Mouse (Mus musculus): ENCODE measurements around the gene AI597479. TPM values are rescaled to one million over a fixed set of nuclear protein-coding genes. Genes with fewer than 3 reads are reported as not detected.

The AI597479 gene
- polyA plus RNA-seq, 1 experiment: 32.3 TPM

DNA sequence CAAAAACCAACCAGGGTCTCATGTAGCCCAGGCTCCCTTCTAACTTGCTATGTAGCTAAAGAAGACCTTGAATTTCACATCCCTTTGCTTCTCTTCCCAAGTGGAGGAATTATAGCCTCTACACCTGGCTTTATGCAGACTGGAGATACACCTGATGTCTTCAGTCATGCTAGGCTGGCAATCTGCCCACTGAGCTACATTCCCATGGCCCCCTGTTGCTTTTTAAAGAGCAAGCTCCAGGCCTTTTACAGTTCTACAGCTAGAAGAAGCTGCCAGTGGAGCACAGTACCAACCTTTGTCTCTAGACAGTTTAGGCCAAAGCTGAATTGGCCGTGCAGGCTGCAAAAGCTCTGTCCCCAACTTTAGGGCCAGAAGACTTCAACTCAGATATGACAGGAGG lies 8.1 kb upstream of the AI597479 start:
- DNase-seq (ENCODE audit: low read depth): no peak
- TF ChIP-seq POLR2A (IDR thresholded peaks at IDR 0.05; ENCODE audit: borderline replicate concordance, extremely low read depth, insufficient read depth, insufficient read length, poor library complexity, severe bottlenecking): no peak
- TF ChIP-seq CTCF (IDR thresholded peaks at IDR 0.05; ENCODE audit: borderline replicate concordance, extremely low read depth, insufficient read depth, insufficient read length): no peak

DNA sequence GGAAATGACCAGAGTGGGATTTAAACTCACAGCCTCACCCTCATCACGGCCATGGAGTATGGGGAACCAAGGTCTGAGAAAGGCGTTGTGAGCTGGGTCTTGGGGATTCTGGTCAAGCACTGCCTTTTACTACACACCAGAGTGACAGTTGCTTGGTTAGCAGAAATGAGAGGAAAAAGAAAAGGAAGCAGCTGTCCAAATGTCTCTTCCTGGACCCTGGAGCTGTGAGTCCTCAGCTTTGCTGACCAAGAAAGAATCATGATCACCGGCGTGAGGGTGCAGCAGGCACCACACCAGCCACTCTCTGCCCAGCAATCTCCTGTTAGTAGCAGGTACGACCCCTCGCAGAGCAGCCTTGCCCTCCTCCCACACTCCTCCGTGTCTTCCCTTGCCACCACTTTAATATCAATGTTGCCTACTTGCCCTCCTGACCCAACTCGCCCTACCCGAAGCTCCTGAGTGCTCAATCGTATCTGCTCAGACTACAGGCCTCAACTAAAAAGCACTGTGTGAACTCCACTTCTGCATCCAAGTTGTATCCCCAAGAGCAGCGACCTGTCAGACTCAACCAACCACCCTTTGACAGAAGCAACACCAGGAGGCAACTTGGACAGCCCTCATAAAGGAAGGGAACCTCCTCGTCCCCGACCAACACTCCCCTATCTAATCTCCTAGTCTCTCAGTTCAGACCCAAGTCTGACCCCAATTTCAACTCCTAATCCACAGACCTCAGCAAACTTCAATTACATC lies 7.0 kb upstream of the AI597479 start:
- peak; percentile 14 for DNase-seq (ENCODE audit: low read depth)
- TF ChIP-seq POLR2A (IDR thresholded peaks at IDR 0.05; ENCODE audit: borderline replicate concordance, extremely low read depth, insufficient read depth, insufficient read length, poor library complexity, severe bottlenecking) (no peak), CTCF (IDR thresholded peaks at IDR 0.05; ENCODE audit: borderline replicate concordance, extremely low read depth, insufficient read depth, insufficient read length) (no peak)

- TF ChIP-seq POLR2A (IDR thresholded peaks at IDR 0.05; ENCODE audit: borderline replicate concordance, extremely low read depth, insufficient read depth, insufficient read length, poor library complexity, severe bottlenecking) (peak; percentile 84), CTCF (IDR thresholded peaks at IDR 0.05; ENCODE audit: borderline replicate concordance, extremely low read depth, insufficient read depth, insufficient read length) (no peak)
- peak; percentile 74 for DNase-seq (ENCODE audit: low read depth)
Observed at GRCm38 (mm10) chr1:43092056-43093015, 6.2 kb upstream of the AI597479 start.

GRCm38 (mm10) chr1:43094206-43094605 lies 4.3 kb upstream of the AI597479 start:
- no peak for DNase-seq (ENCODE audit: low read depth)
- TF ChIP-seq POLR2A (IDR thresholded peaks at IDR 0.05; ENCODE audit: borderline replicate concordance, extremely low read depth, insufficient read depth, insufficient read length, poor library complexity, severe bottlenecking): no peak
- no peak for TF ChIP-seq CTCF (IDR thresholded peaks at IDR 0.05; ENCODE audit: borderline replicate concordance, extremely low read depth, insufficient read depth, insufficient read length)

DNA sequence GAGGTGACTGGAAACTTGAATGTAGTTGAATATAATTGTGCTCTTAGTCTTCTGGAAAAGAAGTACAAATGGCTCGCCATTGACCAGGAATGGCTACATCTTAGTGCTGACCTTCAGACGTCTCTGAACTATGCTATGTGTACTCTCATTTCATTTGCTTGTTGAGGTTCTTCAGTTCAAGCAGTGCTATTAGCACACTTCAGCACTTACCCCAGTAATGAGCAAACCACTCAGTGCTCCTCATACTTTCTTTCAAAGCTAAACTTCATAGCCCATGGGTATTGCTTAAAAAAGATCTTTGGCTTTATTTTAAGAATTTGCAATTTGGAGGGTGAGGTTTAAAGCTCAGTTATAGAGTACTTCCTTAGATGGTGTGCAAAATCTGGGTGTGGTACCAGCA lies 10.2 kb downstream of the AI597479 start:
- DNase-seq (ENCODE audit: low read depth): no peak
- TF ChIP-seq POLR2A (IDR thresholded peaks at IDR 0.05; ENCODE audit: borderline replicate concordance, extremely low read depth, insufficient read depth, insufficient read length, poor library complexity, severe bottlenecking) (no peak), CTCF (IDR thresholded peaks at IDR 0.05; ENCODE audit: borderline replicate concordance, extremely low read depth, insufficient read depth, insufficient read length) (no peak)

- peak; percentile 43 for DNase-seq (ENCODE audit: low read depth)
Observed at GRCm38 (mm10) chr1:43110556-43110955, 12.0 kb downstream of the AI597479 start.

DNA sequence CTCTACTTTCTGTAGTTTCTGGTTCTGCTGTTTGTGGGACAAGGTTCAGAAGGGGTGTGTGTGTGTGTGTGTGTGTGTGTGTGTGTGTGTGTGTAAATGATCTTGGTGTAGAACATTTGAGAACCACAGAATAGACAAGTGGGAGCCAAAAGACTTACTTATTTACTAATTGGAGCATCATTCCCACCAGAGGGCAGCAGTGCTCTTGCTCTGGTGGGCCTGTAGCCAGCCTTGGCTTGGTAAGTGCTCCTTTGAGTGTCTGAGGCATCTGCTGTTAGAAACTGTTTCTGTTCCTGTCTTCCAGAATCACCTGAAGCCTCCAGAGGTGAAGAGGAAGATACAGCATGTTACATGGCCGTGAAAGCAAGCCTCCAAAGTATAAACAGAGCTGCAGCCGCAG lies 14.4 kb downstream of the AI597479 start:
- peak; percentile 89 for DNase-seq (ENCODE audit: low read depth)
- TF ChIP-seq CTCF (IDR thresholded peaks at IDR 0.05; ENCODE audit: borderline replicate concordance, extremely low read depth, insufficient read depth, insufficient read length) (peak; percentile 70; the same call in 1 of the 2 replicates), POLR2A (IDR thresholded peaks at IDR 0.05; ENCODE audit: borderline replicate concordance, extremely low read depth, insufficient read depth, insufficient read length, poor library complexity, severe bottlenecking) (no peak)

More at GRCm38 (mm10) chr1:43110556-43110955, 12.0 kb downstream of the AI597479 start:
- TF ChIP-seq CTCF (IDR thresholded peaks at IDR 0.05; ENCODE audit: borderline replicate concordance, extremely low read depth, insufficient read depth, insufficient read length) (peak; percentile 69; the same call in 1 of the 2 replicates), POLR2A (IDR thresholded peaks at IDR 0.05; ENCODE audit: borderline replicate concordance, extremely low read depth, insufficient read depth, insufficient read length, poor library complexity, severe bottlenecking) (no peak)

DNA sequence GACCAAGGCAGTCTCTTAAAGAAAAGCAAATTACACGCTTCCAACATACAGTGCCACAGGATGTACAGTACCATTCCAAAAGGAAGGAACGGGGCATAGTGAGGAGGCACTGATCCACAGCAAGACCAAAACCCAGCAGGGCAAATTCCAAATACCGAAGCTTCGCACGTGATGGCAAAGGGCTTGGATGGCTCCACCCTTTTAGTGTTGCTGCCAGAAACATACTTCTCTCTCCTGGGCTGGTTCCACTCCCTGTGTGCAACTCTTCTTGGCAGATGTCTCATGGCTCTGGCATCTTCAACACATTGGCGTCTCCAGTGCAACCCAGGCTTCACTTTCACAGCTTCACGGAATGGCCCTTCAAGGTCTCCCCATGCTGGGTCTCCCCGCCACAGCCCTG lies 18.9 kb downstream of the AI597479 start:
- TF ChIP-seq CTCF (IDR thresholded peaks at IDR 0.05; ENCODE audit: borderline replicate concordance, extremely low read depth, insufficient read depth, insufficient read length) (no peak), POLR2A (IDR thresholded peaks at IDR 0.05; ENCODE audit: borderline replicate concordance, extremely low read depth, insufficient read depth, insufficient read length, poor library complexity, severe bottlenecking) (no peak)
- DNase-seq (ENCODE audit: low read depth): no peak

DNA sequence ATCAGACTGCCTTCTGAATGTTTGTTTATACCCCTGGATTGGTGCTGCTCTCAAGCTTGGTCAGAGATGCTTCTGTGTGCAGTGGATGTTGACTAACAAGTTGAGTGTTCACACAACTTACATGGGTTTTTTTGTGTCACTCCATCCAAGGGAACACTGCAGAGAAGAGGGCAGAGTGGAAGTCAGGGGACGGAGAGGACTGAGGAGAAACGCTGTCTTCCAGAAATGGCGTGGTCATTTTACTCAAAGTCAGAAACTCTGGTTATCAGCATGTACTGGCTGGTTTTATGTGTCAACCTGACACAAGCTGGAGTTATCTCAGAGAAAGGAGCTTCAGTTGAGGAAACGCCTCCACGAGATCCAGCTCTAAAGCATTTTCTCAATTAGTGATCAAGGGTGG lies 22.4 kb downstream of the AI597479 start:
- no peak for TF ChIP-seq CTCF (IDR thresholded peaks at IDR 0.05; ENCODE audit: borderline replicate concordance, extremely low read depth, insufficient read depth, insufficient read length)
- no peak for TF ChIP-seq POLR2A (IDR thresholded peaks at IDR 0.05; ENCODE audit: borderline replicate concordance, extremely low read depth, insufficient read depth, insufficient read length, poor library complexity, severe bottlenecking)
- DNase-seq (ENCODE audit: low read depth): no peak

DNA sequence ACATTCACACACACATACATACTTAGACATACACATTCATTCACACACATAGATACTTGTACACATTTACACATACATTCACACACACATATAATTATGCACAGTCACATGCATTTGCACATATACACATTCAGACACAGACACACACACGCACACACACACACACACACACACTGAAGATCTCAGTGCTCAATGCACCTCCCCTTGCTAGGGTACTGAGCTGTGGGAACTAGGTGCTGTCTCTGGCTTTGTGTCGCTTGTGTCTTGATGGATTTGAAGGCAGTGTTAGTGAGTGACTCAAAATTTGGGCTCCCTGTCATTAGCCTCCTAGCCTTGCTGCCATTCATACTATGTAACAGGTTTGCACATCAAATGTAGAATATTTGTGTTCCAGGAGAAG lies 24.1 kb downstream of the AI597479 start:
- DNase-seq (ENCODE audit: low read depth): no peak
- TF ChIP-seq POLR2A (IDR thresholded peaks at IDR 0.05; ENCODE audit: borderline replicate concordance, extremely low read depth, insufficient read depth, insufficient read length, poor library complexity, severe bottlenecking) (no peak), CTCF (IDR thresholded peaks at IDR 0.05; ENCODE audit: borderline replicate concordance, extremely low read depth, insufficient read depth, insufficient read length) (no peak)

DNA sequence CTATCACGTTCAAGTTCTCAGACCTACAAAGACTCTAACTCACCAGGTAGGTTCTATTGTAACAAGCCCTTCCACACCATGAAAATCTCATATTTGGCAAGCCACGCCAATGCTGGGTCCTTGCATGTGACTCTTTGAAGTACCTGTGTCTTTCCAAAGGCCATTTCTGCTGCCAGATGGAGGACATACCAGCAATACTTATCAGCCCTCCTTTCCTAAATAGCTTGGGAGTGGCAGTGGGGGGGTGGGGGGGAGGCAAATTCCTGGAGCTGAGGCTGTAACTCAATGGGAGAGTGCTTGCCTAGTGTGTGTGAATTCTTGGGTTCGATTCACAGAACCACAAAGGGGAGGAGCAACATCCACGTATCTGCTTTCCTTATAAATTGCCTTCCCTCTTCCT lies 26.2 kb downstream of the AI597479 start:
- TF ChIP-seq POLR2A (IDR thresholded peaks at IDR 0.05; ENCODE audit: borderline replicate concordance, extremely low read depth, insufficient read depth, insufficient read length, poor library complexity, severe bottlenecking) (no peak), CTCF (IDR thresholded peaks at IDR 0.05; ENCODE audit: borderline replicate concordance, extremely low read depth, insufficient read depth, insufficient read length) (no peak)
- DNase-seq (ENCODE audit: low read depth): no peak

Measured in brain, embryonic 14.5 days (tissue).